Mouse (Mus musculus) midbrain, embryonic 11.5 days (tissue): ENCODE results near the gene Rab11fip4. TPM values are rescaled to one million over a fixed set of nuclear protein-coding genes. Genes with fewer than 3 reads are reported as not detected.

ENCODE experiments used
- ATAC-seq: fragments of 200-750 bp; cut with Nextera tagmentation; 2 replicates; pipeline ENCODE4 v1.8.0; 2017; ENCODE audit warnings: moderate TSS enrichment, moderate library complexity; ENCODE audit not compliant: low FRiP score
- DNase-seq: peaks from one replicate; pipeline ENCODE4 v3.0.0; 2015; ENCODE audit warnings: low spot score; ENCODE audit errors: missing footprints
- H3K27ac ChIP-seq: fragments of 300-500 bp; sonication (generic); 2 replicates; pipeline ENCODE4 v1.5.1; 2014; ENCODE audit warnings: low read depth, low read length
- H3K27me3 ChIP-seq: fragments of 300-500 bp; sonication (generic); 2 replicates; pipeline ENCODE4 v1.6.1; 2014; ENCODE audit warnings: mild to moderate bottlenecking, low read length, moderate library complexity, mixed read lengths; ENCODE audit not compliant: control insufficient read depth, insufficient read depth
- H3K36me3 ChIP-seq: fragments of 300-500 bp; sonication (generic); 2 replicates; pipeline ENCODE4 v1.6.1; 2014; ENCODE audit warnings: mild to moderate bottlenecking, low read length, moderate library complexity, mixed read lengths; ENCODE audit not compliant: control insufficient read depth, insufficient read depth
- H3K4me1 ChIP-seq: fragments of 300-500 bp; sonication (generic); 2 replicates; pipeline ENCODE4 v1.6.1; 2014; ENCODE audit warnings: low read length; ENCODE audit not compliant: control insufficient read depth, insufficient read depth
- H3K4me2 ChIP-seq: fragments of 300-500 bp; sonication (generic); 2 replicates; pipeline ENCODE4 v1.6.1; 2014; ENCODE audit warnings: mild to moderate bottlenecking, moderate library complexity
- H3K4me3 ChIP-seq: fragments of 300-500 bp; sonication (generic); 2 replicates; pipeline ENCODE4 v1.5.1; 2014; ENCODE audit warnings: low read depth, low read length
- H3K9ac ChIP-seq: fragments of 300-500 bp; sonication (generic); 2 replicates; pipeline ENCODE4 v1.6.1; 2014; ENCODE audit warnings: low read length
- H3K9me3 ChIP-seq: fragments of 300-500 bp; sonication (generic); 2 replicates; pipeline ENCODE4 v1.6.1; 2016; ENCODE audit warnings: low read length; ENCODE audit not compliant: control insufficient read depth
- WGBS: fragments of 180-500 bp; shearing (Covaris S2); extraction: QIAGEN DNeasy Blood & Tissue Kit; methylation state at CpG from one replicate; pipeline ENCODE4 v1.1.7; 2014; 5-methylcytosine and 5-hydroxymethylcytosine counted together
- polyA plus RNA-seq: library from polyadenylated mRNA; unstranded; fragments of >200 nt; fragmentation: Nextera tagmentation; extraction: Ambion mirVana; gene quantifications from 2 replicates; pipeline ENCODE4 v1.2.1, GENCODE M21; 2014

The Rab11fip4 gene
- polyA plus RNA-seq, 1 experiment from 2014 or later = 14.1 TPM

DNA sequence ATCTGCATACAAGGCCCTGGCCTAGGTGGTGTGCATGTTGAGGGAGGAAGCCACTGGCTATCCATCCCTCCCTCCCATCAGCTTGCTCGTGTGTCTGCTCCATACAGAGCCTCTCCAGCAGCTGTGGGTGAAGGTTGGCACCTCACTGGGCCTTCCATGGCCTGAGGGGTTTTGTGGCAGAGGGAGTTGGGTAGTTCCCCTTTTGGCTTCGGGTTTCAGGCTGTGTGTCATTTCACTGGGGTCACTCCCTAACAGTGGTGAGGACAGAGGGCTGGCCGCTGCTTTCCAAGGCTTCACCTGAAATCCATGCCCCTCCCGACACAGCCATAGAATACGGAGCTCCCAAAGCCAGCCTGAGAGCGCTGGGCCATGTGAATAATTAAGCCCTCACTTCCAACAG, 78.2 kb downstream of the Rab11fip4 start:
- Histone ChIP-seq H3K27me3 (no peaks in the 10 kb centered on the region), H3K9me3 (no peaks in the 10 kb centered on the region), H3K27ac (no peak overlapping the region), H3K4me3 (no peak overlapping the region), H3K9ac (no peak overlapping the region), H3K4me2 (no peak overlapping the region), H3K36me3 (no peaks in the 10 kb centered on the region), H3K4me1 (peaks cover 6% of the 10 kb centered on the region; the same call in 1 of the 2 replicates)
- DNase-seq (no peak), ATAC-seq (no peak)
- WGBS = 71% methylated on average over 6 of the region's 6 CpGs

DNA sequence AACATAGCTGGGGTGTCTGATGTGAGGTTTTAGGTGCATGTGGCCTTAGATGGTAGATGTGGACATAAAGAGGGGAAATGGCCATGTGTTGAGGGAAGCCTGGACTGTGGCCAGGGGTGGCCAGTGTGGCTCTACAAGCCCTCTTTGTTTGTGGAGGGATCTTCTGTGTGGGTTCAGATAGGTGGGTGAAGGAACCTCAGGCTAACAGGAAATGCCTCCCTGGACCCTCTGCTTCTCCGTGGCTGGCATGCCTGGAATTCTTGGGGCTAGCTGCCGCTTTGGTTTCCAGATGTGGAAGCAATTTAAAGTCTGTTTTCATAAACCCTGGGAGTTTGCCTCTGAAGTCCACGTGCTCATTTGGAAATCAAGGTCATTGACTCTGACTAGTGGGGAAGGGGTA, 78.9 kb downstream of the Rab11fip4 start:
- WGBS = 69% methylated on average over 3 of the region's 3 CpGs

DNA sequence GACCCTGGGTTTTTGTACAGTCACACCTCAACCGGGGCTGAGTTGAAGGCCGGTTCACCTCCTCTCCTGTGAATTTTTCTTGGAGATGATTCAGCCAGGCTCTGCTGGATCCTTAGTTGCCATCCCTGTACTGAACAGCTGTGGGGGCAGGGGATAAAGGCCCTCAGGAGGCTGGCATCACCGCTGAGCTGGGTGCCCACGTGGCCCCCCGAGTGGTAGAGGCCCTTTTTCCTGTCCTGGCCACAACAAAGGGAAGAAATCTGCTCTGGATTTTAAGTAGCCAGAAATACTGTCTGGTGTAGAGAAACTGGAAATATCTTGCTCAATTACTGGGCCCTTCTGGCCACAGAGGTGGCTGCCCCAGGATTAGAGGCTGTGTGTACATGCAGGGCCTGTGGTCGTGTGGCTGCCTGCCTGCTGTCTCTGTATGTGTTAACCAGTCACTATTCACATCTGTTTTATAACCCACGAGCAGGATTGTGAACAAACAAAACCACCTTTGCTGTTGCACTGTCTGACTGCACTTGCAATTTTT, 79.5 kb downstream of the Rab11fip4 start:
- Histone ChIP-seq H3K27ac (no peak overlapping the region), H3K9ac (no peak overlapping the region), H3K36me3 (no peaks in the 10 kb centered on the region), H3K4me3 (no peak overlapping the region), H3K4me1 (peaks cover 5% of the 10 kb centered on the region; the same call in 1 of the 2 replicates), H3K4me2 (no peak overlapping the region), H3K27me3 (no peaks in the 10 kb centered on the region), H3K9me3 (no peaks in the 10 kb centered on the region)
- DNase-seq (no peak), ATAC-seq (no peak)
- WGBS = 73% methylated on average over 7 of the region's 7 CpGs

More for the DNA sequence above, 78.9 kb downstream of the Rab11fip4 start:
- H3K27me3 ChIP-seq = no peaks in the 10 kb centered on the region
- no peak overlapping the region for H3K4me3 ChIP-seq
- H3K36me3 ChIP-seq = no peaks in the 10 kb centered on the region
- ATAC-seq (no peak), DNase-seq (no peak)
- H3K4me2 ChIP-seq = no peak overlapping the region
- H3K9ac ChIP-seq = no peak overlapping the region
- H3K4me1 ChIP-seq = peaks cover 6% of the 10 kb centered on the region; the same call in 1 of the 2 replicates
- H3K27ac ChIP-seq = no peak overlapping the region
- no peaks in the 10 kb centered on the region for H3K9me3 ChIP-seq

DNA sequence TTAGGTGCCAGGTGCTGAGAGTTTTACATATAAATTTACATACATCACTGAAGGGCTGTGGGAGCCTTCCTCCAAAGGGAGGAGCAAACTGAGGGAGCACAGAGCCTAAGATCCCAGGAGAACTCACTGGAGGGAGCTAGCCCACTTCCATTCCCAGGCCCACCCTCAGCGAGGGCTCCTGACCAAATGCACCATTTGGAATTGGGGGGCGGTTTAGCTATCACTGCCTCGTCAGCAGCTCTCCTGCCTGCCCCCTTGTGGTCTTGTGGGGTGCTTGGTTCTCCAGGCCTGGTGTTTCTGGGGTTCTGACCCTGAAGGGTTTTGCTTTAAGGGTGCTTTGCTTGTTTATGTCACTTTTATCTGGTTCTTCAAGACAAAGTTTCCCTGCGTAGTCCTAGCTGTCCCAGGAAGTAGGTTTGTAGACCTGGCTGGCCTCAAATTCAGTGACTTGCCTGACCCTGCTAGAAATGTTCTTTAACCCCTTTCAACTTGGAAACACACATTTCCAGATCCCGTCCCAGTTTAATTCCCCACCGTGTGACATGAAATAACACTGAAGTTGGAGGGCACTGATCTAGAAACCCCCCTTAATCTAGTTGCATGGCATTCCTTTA, 80.8 kb downstream of the Rab11fip4 start:
- H3K4me3 ChIP-seq = no peak overlapping the region
- WGBS = 50% methylated on average over 6 of the region's 6 CpGs
- DNase-seq (peak; percentile 87), ATAC-seq (no peak)
- H3K4me2 ChIP-seq = no peak overlapping the region
- H3K27me3 ChIP-seq = no peaks in the 10 kb centered on the region
- H3K9me3 ChIP-seq = no peaks in the 10 kb centered on the region
- H3K4me1 ChIP-seq = peaks cover 4% of the 10 kb centered on the region; the same call in 1 of the 2 replicates
- H3K36me3 ChIP-seq = no peaks in the 10 kb centered on the region
- no peak overlapping the region for H3K27ac ChIP-seq
- H3K9ac ChIP-seq = no peak overlapping the region

DNA sequence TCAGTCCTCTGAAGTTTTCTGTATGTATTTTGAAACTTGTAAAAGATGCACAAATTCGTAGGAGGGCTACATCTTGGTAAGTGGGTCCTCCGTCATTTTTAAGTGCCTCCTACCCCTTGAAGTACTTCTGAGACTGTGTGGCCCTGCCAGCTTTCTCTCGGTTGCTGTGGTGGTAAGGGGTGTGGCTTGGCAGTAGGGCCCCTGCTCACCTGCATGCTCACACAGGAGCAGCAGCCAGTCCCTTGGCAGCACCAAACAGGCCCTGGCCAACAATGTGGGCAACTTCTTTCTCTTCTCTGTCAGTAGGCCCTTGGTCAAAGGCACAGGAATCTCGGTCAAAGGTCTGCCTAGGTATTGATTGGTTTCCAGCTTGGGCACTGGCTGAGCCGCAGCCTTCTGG, 82.1 kb downstream of the Rab11fip4 start:
- H3K4me2 ChIP-seq = no peak overlapping the region
- ATAC-seq (no peak), DNase-seq (no peak)
- H3K36me3 ChIP-seq = no peaks in the 10 kb centered on the region
- 76% methylated on average over 5 of the region's 5 CpGs for WGBS
- no peak overlapping the region for H3K9ac ChIP-seq
- no peaks in the 10 kb centered on the region for H3K9me3 ChIP-seq
- H3K27ac ChIP-seq = no peak overlapping the region
- no peak overlapping the region for H3K4me3 ChIP-seq
- peaks cover 4% of the 10 kb centered on the region; the same call in 1 of the 2 replicates for H3K4me1 ChIP-seq
- no peaks in the 10 kb centered on the region for H3K27me3 ChIP-seq

DNA sequence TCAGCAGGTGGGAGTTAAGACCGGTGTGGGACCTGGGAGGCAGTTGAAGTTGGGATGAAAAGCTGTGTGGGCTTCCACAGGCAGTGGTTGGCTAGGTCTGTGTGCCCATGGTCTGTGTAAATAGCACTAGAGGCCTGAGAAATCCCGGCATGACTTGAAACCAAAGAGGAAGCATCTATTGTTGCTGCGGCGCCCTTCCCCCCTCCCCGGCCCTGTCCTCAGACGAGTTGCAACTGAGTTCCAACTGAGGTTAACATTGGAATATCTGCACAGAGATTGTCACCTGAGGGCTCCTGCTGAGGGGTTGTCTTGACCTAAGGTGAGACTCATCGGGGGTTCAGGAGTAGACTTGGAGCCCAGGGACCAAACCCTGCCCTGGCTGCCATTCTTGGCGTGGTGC, 82.7 kb downstream of the Rab11fip4 start:
- no peaks in the 10 kb centered on the region for H3K9me3 ChIP-seq
- H3K36me3 ChIP-seq = no peaks in the 10 kb centered on the region
- H3K4me1 ChIP-seq = peaks cover 4% of the 10 kb centered on the region; the same call in 1 of the 2 replicates
- no peak overlapping the region for H3K27ac ChIP-seq
- no peak overlapping the region for H3K4me3 ChIP-seq
- H3K4me2 ChIP-seq = no peak overlapping the region
- no peaks in the 10 kb centered on the region for H3K27me3 ChIP-seq
- no peak for DNase-seq
- no peak for ATAC-seq
- 63% methylated on average over 8 of the region's 8 CpGs for WGBS
- no peak overlapping the region for H3K9ac ChIP-seq

DNA sequence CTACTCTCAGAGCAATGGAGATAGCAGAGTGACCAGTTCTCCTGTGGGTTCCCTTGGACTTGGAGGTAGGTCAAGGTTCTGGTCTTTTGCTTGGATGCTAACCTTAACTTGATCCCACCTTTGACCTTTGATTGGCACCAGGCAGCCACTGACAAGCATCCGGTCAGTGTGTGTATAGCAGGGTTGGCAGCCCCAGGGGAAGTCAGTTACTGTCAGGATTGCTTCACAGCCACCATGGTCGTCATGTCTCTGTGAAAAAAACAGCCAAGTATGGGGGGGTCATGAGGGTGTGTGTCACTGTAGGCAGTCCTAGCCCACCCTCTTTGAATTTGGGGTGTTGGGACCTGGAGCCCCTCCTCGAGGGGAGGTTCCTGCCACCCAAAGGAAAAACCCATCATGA, 83.2 kb downstream of the Rab11fip4 start:
- no peak overlapping the region for H3K9ac ChIP-seq
- DNase-seq (no peak), ATAC-seq (no peak)
- peaks cover 4% of the 10 kb centered on the region; the same call in 1 of the 2 replicates for H3K4me1 ChIP-seq
- WGBS = 78% methylated on average over 3 of the region's 3 CpGs
- no peaks in the 10 kb centered on the region for H3K27me3 ChIP-seq
- no peak overlapping the region for H3K27ac ChIP-seq
- no peak overlapping the region for H3K4me2 ChIP-seq
- no peak overlapping the region for H3K4me3 ChIP-seq
- H3K9me3 ChIP-seq = no peaks in the 10 kb centered on the region
- H3K36me3 ChIP-seq = no peaks in the 10 kb centered on the region

DNA sequence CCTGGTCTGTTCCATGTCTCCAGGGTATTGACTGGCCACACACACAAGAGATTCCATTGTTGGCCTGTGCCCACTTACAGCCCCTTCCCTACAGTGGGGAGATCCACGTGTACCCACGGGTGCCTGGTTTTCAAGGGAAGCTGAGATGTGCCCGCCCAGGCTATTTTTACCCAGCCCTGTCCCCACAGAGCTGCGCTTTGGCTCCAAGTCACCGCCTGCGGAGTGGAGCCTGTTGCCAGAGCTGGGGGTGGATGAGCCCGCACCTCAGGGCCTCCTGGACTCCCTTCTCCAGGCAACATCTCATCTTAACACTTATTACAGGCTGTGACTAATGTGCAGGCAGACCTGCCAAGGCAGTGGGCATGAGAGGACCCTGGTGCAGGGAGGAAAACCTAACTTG, 83.6 kb downstream of the Rab11fip4 start:
- H3K4me1 ChIP-seq = peaks cover 4% of the 10 kb centered on the region; the same call in 1 of the 2 replicates
- no peaks in the 10 kb centered on the region for H3K9me3 ChIP-seq
- H3K36me3 ChIP-seq = no peaks in the 10 kb centered on the region
- H3K27me3 ChIP-seq = no peaks in the 10 kb centered on the region
- H3K27ac ChIP-seq = no peak overlapping the region
- H3K4me3 ChIP-seq = no peak overlapping the region
- no peak overlapping the region for H3K4me2 ChIP-seq
- no peak overlapping the region for H3K9ac ChIP-seq
- 84% methylated on average over 7 of the region's 7 CpGs for WGBS
- DNase-seq (no peak), ATAC-seq (no peak)

DNA sequence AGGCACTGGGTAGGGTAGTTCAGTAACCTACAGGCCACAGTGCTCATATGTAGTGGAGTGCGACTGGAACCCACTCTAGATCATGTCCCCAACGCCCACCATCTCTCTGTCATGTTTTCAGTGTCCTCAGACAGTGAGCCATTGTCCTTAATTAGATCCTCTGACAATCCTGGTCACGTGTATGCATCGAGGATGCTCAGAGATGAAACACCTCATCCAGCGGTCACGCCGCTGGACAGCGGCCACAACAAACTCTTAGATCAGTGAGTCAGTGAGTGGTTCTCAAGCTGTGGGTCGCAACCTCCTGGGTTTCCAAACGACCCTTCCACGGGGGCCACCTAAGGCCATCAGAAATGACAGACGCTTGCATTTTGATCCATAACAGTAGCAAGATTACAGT, 84.3 kb downstream of the Rab11fip4 start:
- DNase-seq (no peak), ATAC-seq (no peak)
- no peaks in the 10 kb centered on the region for H3K27me3 ChIP-seq
- H3K4me2 ChIP-seq = no peak overlapping the region
- H3K9ac ChIP-seq = no peak overlapping the region
- H3K4me3 ChIP-seq = no peak overlapping the region
- H3K9me3 ChIP-seq = no peaks in the 10 kb centered on the region
- 74% methylated on average over 12 of the region's 12 CpGs for WGBS
- no peaks in the 10 kb centered on the region for H3K36me3 ChIP-seq
- peaks cover 4% of the 10 kb centered on the region; the same call in 1 of the 2 replicates for H3K4me1 ChIP-seq
- H3K27ac ChIP-seq = no peak overlapping the region
